Mouse (Mus musculus) CH12.LX (cell line): Measurements from ENCODE around the gene Mlxip. TPM values are rescaled to one million over a fixed set of nuclear protein-coding genes. Genes with fewer than 3 reads are reported as not detected.

Experiments used
- DNase-seq: peaks from one replicate; pipeline ENCODE4 v3.0.0-alpha.2; 2013; ENCODE audit errors: extremely low read depth
- H3K27ac ChIP-seq: 2 replicates; pipeline ENCODE4 v1.5.1; 2012; ENCODE audit warnings: low read depth, mild to moderate bottlenecking, control low read depth, moderate library complexity; ENCODE audit not compliant: insufficient read depth
- H3K27me3 ChIP-seq: replicated peaks from 2 replicates; pipeline ENCODE3; 2012; ENCODE audit warnings: inconsistent platforms
- H3K36me3 ChIP-seq, 2 experiments: replicated peaks in 1 of 2; 2 replicates each; pipeline versions ENCODE3 to v1.6.1; 2012; ENCODE audit warnings: inconsistent platforms in 1 of 2, low read length in 1 of 2, mild to moderate bottlenecking in 1 of 2, mixed read lengths in 1 of 2, moderate library complexity in 1 of 2; ENCODE audit not compliant: control insufficient read depth in 1 of 2, insufficient read depth in 1 of 2
- H3K4me1 ChIP-seq, 2 experiments: 2 replicates each; pipeline ENCODE4 v1.6.1; 2012; ENCODE audit warnings: inconsistent platforms in 1 of 2, moderate library complexity in 1 of 2; ENCODE audit not compliant: insufficient read depth in 2 of 2, control insufficient read depth in 1 of 2
- H3K4me2 ChIP-seq: 2 replicates; pipeline ENCODE4 v1.6.1; 2012; ENCODE audit warnings: low read depth, mild to moderate bottlenecking, control low read depth; ENCODE audit not compliant: poor library complexity, insufficient read depth, severe bottlenecking
- H3K4me3 ChIP-seq, 3 experiments: fragments of 150-350 bp in 1 of 3; sonication (generic) in 1 of 3; replicated peaks in 1 of 3; 2 replicates each; pipeline versions ENCODE3 to v1.5.1; 2011 to 2012; ENCODE audit warnings: low read depth in 2 of 3, low read length in 2 of 3, mild to moderate bottlenecking in 2 of 3, moderate library complexity in 2 of 3, control low read depth in 1 of 3, improper control_type of control experiment in 1 of 3, inconsistent platforms in 1 of 3, mixed read lengths in 1 of 3; ENCODE audit not compliant: poor library complexity in 1 of 3
- H3K79me2 ChIP-seq: replicated peaks from 2 replicates; pipeline ENCODE4 v1.6.1; 2012; ENCODE audit warnings: mild to moderate bottlenecking, moderate library complexity; ENCODE audit not compliant: control insufficient read depth, poor library complexity, insufficient read depth, severe bottlenecking; ENCODE audit errors: extremely low read depth
- H3K9ac ChIP-seq: 2 replicates; pipeline ENCODE4 v1.6.1; 2012; ENCODE audit warnings: low read depth, mild to moderate bottlenecking, control low read depth, moderate library complexity; ENCODE audit not compliant: insufficient read depth
- H3K9me3 ChIP-seq: replicated peaks from 2 replicates; pipeline ENCODE3; 2012; ENCODE audit warnings: low read length, inconsistent platforms, mixed read lengths
- CHD1 ChIP-seq: IDR thresholded peaks from 2 replicates; pipeline ENCODE4 v1.6.1; 2012; ENCODE audit warnings: low read depth, low read length, improper control_type of control experiment, inconsistent platforms
- EP300 ChIP-seq: IDR thresholded peaks from 2 replicates; pipeline ENCODE4 v1.6.1; 2011; ENCODE audit warnings: low read length, improper control_type of control experiment
- HCFC1 ChIP-seq: IDR thresholded peaks from 2 replicates; pipeline ENCODE4 v1.6.1; 2012; ENCODE audit warnings: low read depth, mild to moderate bottlenecking, inconsistent platforms, low read length, improper control_type of control experiment
- IRF4 ChIP-seq: IDR thresholded peaks from 2 replicates; pipeline ENCODE4 v1.6.1; 2014; ENCODE audit warnings: low read depth, mild to moderate bottlenecking, inconsistent platforms, low read length, improper control_type of control experiment
- JUND ChIP-seq: conservative IDR thresholded peaks from 2 replicates; pipeline ENCODE4 v1.6.1; 2011; ENCODE audit warnings: low read depth, low read length, improper control_type of control experiment
- MAZ ChIP-seq: IDR thresholded peaks from 2 replicates; pipeline ENCODE4 v1.6.1; 2012; ENCODE audit warnings: low read depth, mild to moderate bottlenecking, inconsistent platforms, low read length, improper control_type of control experiment, moderate library complexity
- MXI1 ChIP-seq: IDR thresholded peaks from 2 replicates; pipeline ENCODE4 v1.6.1; 2011; ENCODE audit warnings: mild to moderate bottlenecking, low read depth, low read length, improper control_type of control experiment
- MYC ChIP-seq: IDR thresholded peaks from 2 replicates; pipeline ENCODE4 v1.6.1; 2011; ENCODE audit warnings: low read depth, mild to moderate bottlenecking, improper control_type of control experiment, low read length
- NRF1 ChIP-seq: IDR thresholded peaks from 2 replicates; pipeline ENCODE4 v1.6.1; 2014; ENCODE audit warnings: low read depth, mild to moderate bottlenecking, inconsistent platforms, low read length, improper control_type of control experiment, moderate library complexity
- PAX5 ChIP-seq: IDR thresholded peaks from 2 replicates; pipeline ENCODE4 v1.6.1; 2012; ENCODE audit warnings: low read length, inconsistent platforms, mixed read lengths
- RAD21 ChIP-seq: IDR thresholded peaks from 2 replicates; pipeline ENCODE4 v1.6.1; 2011; ENCODE audit warnings: low read depth, mild to moderate bottlenecking, low read length, improper control_type of control experiment, moderate library complexity
- SMC3 ChIP-seq: IDR thresholded peaks from 2 replicates; pipeline ENCODE4 v1.6.1; 2011; ENCODE audit warnings: low read depth, low read length, improper control_type of control experiment
- TBP ChIP-seq: conservative IDR thresholded peaks from 2 replicates; pipeline ENCODE4 v1.6.1; 2011; ENCODE audit warnings: low read depth, low read length, improper control_type of control experiment
- USF1 ChIP-seq: IDR thresholded peaks from 2 replicates; pipeline ENCODE4 v1.6.1; 2014; ENCODE audit warnings: low read depth, mild to moderate bottlenecking, inconsistent platforms, low read length, improper control_type of control experiment
- ZKSCAN1 ChIP-seq: IDR thresholded peaks from 2 replicates; pipeline ENCODE4 v1.6.1; 2012; ENCODE audit warnings: low read depth, inconsistent platforms, low read length, improper control_type of control experiment, borderline replicate concordance
- dilution Hi-C: fragments of 300-500 bp; cut with MboI; formaldehyde crosslinking; loops from 2 replicates; pipeline ENCODE4 v1.14.3; 2020; ENCODE audit warnings: low sequenced_read_pairs; ENCODE audit not compliant: extremely low pct_unique_long_range_greater_than_20kb, extremely low pct_ligation_motif_present
- in situ Hi-C: fragments of 300-500 bp; cut with MboI; formaldehyde crosslinking; loops from 3 replicates; pipeline ENCODE4 v1.14.3; 2019; ENCODE audit warnings: low sequenced_read_pairs, low pct_ligation_motif_present, low pct_unique_long_range_greater_than_20kb, mixed read lengths
- polyA plus RNA-seq: library from polyadenylated mRNA; unstranded; fragments of >175 nt; gene quantifications from 2 replicates; pipeline ENCODE4 v1.2.1, GENCODE M21; 2012; ENCODE audit warnings: low read depth; ENCODE audit not compliant: insufficient read length
- total RNA-seq, 2 experiments: library from RNA; depleted of rRNA; stranded (reverse); fragments of 300-350 nt in 1 of 2; fragments of >200 nt in 1 of 2; gene quantifications; 2 replicates each; pipeline ENCODE4 v1.2.3; 2012 to 2014

The Mlxip gene
- total and polyA plus RNA-seq, 3 experiments = 4.3 to 17.9 (median 7.4) TPM

DNA sequence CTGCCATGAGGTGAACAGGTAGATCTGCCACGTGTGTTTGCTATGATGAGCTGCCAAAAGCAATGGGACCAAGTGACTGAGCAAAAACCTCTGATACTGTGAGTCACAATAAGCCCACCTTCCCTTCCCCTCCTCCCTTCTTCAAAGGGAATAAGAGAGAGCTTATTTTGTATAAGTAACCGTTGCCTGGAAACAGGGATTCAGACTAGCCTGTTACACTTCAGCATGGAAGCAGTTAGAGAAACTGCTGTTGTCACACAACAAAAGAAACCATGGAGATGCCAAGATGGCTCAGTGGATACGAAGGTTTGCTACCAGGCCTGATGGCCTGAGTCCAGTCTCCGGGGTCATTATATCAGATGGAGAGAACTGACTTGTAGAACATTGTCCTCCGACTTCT is 79.2 kb downstream of the Mlxip start:
- H3K27me3 ChIP-seq = no peaks in the 10 kb centered on the region
- no peak for DNase-seq
- no peaks in the 10 kb centered on the region for H3K9me3 ChIP-seq
- H3K9ac ChIP-seq = no peak overlapping the region
- H3K79me2 ChIP-seq = no peaks in the 10 kb centered on the region
- H3K36me3 ChIP-seq = no peaks in the 10 kb centered on the region
- peaks cover 5 to 22% of the 10 kb centered on the region in 2 experiments for H3K4me1 ChIP-seq
- no peak for TF ChIP-seq USF1
- no peak for TF ChIP-seq ZKSCAN1
- no peak for TF ChIP-seq PAX5
- TF ChIP-seq CHD1 = no peak
- TF ChIP-seq TBP = no peak
- TF ChIP-seq MYC = no peak
- no peak for TF ChIP-seq JUND
- no peak for TF ChIP-seq MXI1
- no peak for TF ChIP-seq RAD21
- TF ChIP-seq MAZ = no peak
- no peak for TF ChIP-seq SMC3
- TF ChIP-seq HCFC1 = no peak
- TF ChIP-seq, all 38 proteins: peak for 0
- dilution Hi-C loops = no loop called here
- in situ Hi-C loops = no loop called here
- H3K4me3 ChIP-seq = no peak overlapping the region
- H3K4me2 ChIP-seq = no peak overlapping the region
- no peak overlapping the region for H3K27ac ChIP-seq

DNA sequence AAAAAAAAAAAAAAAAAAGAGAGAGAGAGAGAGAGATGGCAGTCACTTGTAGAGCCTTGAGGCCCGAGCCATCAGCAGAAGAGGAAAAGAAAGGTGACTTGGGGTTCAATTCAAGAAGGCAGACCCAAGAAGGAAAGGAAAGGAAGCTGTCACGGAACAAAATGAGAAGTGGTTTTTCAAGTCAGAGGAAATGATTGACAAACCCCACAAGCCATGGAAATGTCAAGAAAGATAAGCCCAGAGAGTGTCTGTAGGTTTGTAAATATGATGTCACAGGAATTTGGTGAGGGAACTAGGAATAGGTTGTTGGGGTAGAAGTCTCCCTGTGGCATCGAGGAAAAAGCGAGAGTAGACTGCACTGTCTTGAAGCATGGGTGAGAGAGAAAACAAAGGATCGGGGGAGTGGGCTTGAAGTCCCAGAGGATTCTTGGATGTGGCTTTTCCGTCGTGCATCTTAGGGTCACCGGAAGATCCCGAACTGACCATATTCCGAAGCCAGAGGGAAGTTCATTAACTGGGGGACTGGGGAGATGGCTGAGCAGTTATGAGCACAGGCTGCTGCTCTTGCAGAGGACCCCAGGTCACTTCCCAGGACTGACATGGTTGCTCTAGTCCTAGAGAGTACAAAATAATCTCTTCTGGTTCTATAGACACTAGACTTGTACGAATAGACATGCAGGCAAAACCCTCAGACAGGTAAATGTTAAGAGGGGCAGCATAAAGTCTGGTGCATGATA is 93.2 kb downstream of the Mlxip start:
- TF ChIP-seq EP300 (no peak), IRF4 (no peak), JUND (no peak), NRF1 (no peak)
- H3K4me3 ChIP-seq = no peak overlapping the region
- no peak overlapping the region for H3K4me2 ChIP-seq
- H3K9ac ChIP-seq = no peak overlapping the region
- no peaks in the 10 kb centered on the region for H3K79me2 ChIP-seq
- peaks cover 8 to 15% of the 10 kb centered on the region in 2 experiments for H3K4me1 ChIP-seq
- in situ Hi-C loops (no loop called here), dilution Hi-C loops (no loop called here)
- H3K27me3 ChIP-seq = no peaks in the 10 kb centered on the region
- no peak overlapping the region for H3K27ac ChIP-seq
- H3K9me3 ChIP-seq = no peaks in the 10 kb centered on the region
- H3K36me3 ChIP-seq = no peaks in the 10 kb centered on the region
- DNase-seq = no peak
